Mouse (Mus musculus) right cerebral cortex, postnatal 4 days (tissue): ENCODE measurements around the gene Drc7.

Experiments used
- DNase-seq: peaks from one replicate; pipeline ENCODE4 v3.0.0-alpha.2; 2022

Drc7 gene

GRCm38 (mm10) chr8:95059812-95060533 is 5.1 kb downstream of the Drc7 start:
- DNase-seq: no peak

- DNase-seq: no peak
Observed at GRCm38 (mm10) chr8:95064531-95064930, 9.6 kb downstream of the Drc7 start.

- peak; percentile 70 for DNase-seq
Observed at GRCm38 (mm10) chr8:95067582-95067981, 12.7 kb downstream of the Drc7 start.

GRCm38 (mm10) chr8:95075504-95075903 is 20.6 kb downstream of the Drc7 start:
- no peak for DNase-seq

GRCm38 (mm10) chr8:95076151-95076550 is 21.2 kb downstream of the Drc7 start:
- no peak for DNase-seq

- no peak for DNase-seq
Observed at GRCm38 (mm10) chr8:95078055-95078454, 23.2 kb downstream of the Drc7 start.

GRCm38 (mm10) chr8:95079305-95079704 is 24.4 kb downstream of the Drc7 start:
- DNase-seq: no peak

- DNase-seq: peak; percentile 94
Observed at GRCm38 (mm10) chr8:95080381-95081341, 25.8 kb downstream of the Drc7 start, which contains the start of gene Katnb1. Katnb1 (plus strand) TSS chr8:95081186.

GRCm38 (mm10) chr8:95081650-95082049 is 26.7 kb downstream of the Drc7 start:
- no peak for DNase-seq

GRCm38 (mm10) chr8:95084261-95084660 is 29.4 kb downstream of the Drc7 start:
- DNase-seq: no peak

GRCm38 (mm10) chr8:95084744-95085431 is 30.0 kb downstream of the Drc7 start:
- DNase-seq: no peak

GRCm38 (mm10) chr8:95085432-95086141 is 30.7 kb downstream of the Drc7 start:
- DNase-seq: no peak

- no peak for DNase-seq
Observed at GRCm38 (mm10) chr8:95093574-95093973, 38.7 kb downstream of the Drc7 start.

GRCm38 (mm10) chr8:95099009-95099408 is 44.1 kb downstream of the Drc7 start:
- peak; percentile 72 for DNase-seq

GRCm38 (mm10) chr8:95101972-95102371 is 47.1 kb downstream of the Drc7 start:
- DNase-seq: no peak

- DNase-seq: no peak
Observed at GRCm38 (mm10) chr8:95107306-95107705, 52.4 kb downstream of the Drc7 start.

- DNase-seq: no peak
Observed at GRCm38 (mm10) chr8:95112594-95112993, 57.7 kb downstream of the Drc7 start.

- no peak for DNase-seq
Observed at GRCm38 (mm10) chr8:95113108-95113507, 58.2 kb downstream of the Drc7 start.

- no peak for DNase-seq
Observed at GRCm38 (mm10) chr8:95113750-95114149, 58.8 kb downstream of the Drc7 start.

- no peak for DNase-seq
Observed at GRCm38 (mm10) chr8:95123455-95123854, 68.6 kb downstream of the Drc7 start.

- DNase-seq: no peak
Observed at GRCm38 (mm10) chr8:95126497-95126896, 71.6 kb downstream of the Drc7 start.

- no peak for DNase-seq
Observed at GRCm38 (mm10) chr8:95127658-95128057, 72.8 kb downstream of the Drc7 start.
